Mouse (Mus musculus): ENCODE measurements around the gene 1810013L24Rik.

- no peak for TF ChIP-seq CTCF (IDR thresholded peaks at IDR 0.05; ENCODE audit: borderline replicate concordance, control insufficient read depth, extremely low read depth, insufficient read depth, low read length, poor library complexity)
- TF ChIP-seq POLR2A (IDR thresholded peaks at IDR 0.05; ENCODE audit: control insufficient read depth, extremely low read depth, insufficient read depth, low read length, poor library complexity): no peak
Measured at GRCm38 (mm10) chr16:8849929-8850328, 20.0 kb downstream of the 1810013L24Rik start.
